19 mouse cellular contexts compared by ENCODE assay signal in genomic region chr19:10678772-10679067, GRCm38 (mm10). TPM values are rescaled to one million over a fixed set of nuclear protein-coding genes. Genes with fewer than 3 reads are reported as not detected.
DNase-seq lines count a peak whose midpoint lies in the region; ATAC-seq lines count a peak whose summit lies in the region.
"Had no signal": no experiment of that assay in that cellular context is flagged by ENCODE, and none has a peak within 500 bp of the region (broad histone marks: within the 10 kb centered on the region; RNA-seq: fewer than 3 reads in every experiment).

No protein-coding gene starts in this region.

- no peak for DNase-seq in heart, adult 8-10 months (ENCODE audit: low spot score)
- DNase-seq in midbrain, embryonic 11.5 days (ENCODE audit: low spot score, missing footprints), result no peak
- no peak for DNase-seq in B cell, adult 2 months
- DNase-seq in left cerebral cortex, postnatal 10 days (ENCODE audit: extremely low spot score in 1 of 2, low spot score in 2 of 2), result no peak

- no peak overlapping the region for H3K27ac ChIP-seq in heart, embryonic 14.5 days (replicated peaks in 1 of 2; ENCODE audit: control insufficient read depth in 1 of 2, insufficient read depth in 1 of 2, low read depth in 2 of 2, low read length in 2 of 2)
- no peak overlapping the region for H3K27ac ChIP-seq in midbrain, embryonic 12.5 days (replicated peaks)
- H3K27ac ChIP-seq in midbrain, embryonic 11.5 days (ENCODE audit: low read depth, low read length), result no peak overlapping the region
- no peak overlapping the region for H3K27ac ChIP-seq in hindbrain, embryonic 16.5 days (ENCODE audit: low read depth, low read length)
- H3K27ac ChIP-seq in neural tube, embryonic 15.5 days (replicated peaks), result no peak overlapping the region
- H3K27ac ChIP-seq: kidney, embryonic 15.5 days; liver, embryonic 12.5 days; lung, embryonic 15.5 days had no signal

- H3K9me3 ChIP-seq in heart, embryonic 14.5 days (ENCODE audit: control insufficient read depth, low read length), result no peaks in the 10 kb centered on the region
- H3K9me3 ChIP-seq in midbrain, embryonic 12.5 days, result no peaks in the 10 kb centered on the region
- H3K9me3 ChIP-seq in midbrain, embryonic 11.5 days (ENCODE audit: control insufficient read depth, low read length), result no peaks in the 10 kb centered on the region
- H3K9me3 ChIP-seq in hindbrain, embryonic 16.5 days (ENCODE audit: control insufficient read depth, low read length), result no peaks in the 10 kb centered on the region
- H3K9me3 ChIP-seq in neural tube, embryonic 15.5 days (replicated peaks), result no peaks in the 10 kb centered on the region
- H3K9me3 ChIP-seq: kidney, embryonic 15.5 days; liver, embryonic 12.5 days; lung, embryonic 15.5 days; megakaryocyte, embryonic 14.5 days had no signal

- H3K27me3 ChIP-seq in heart, embryonic 14.5 days (ENCODE audit: control insufficient read depth, insufficient read depth, low read length), result no peaks in the 10 kb centered on the region; the same call in 1 of the 2 replicates
- H3K27me3 ChIP-seq in midbrain, embryonic 12.5 days, result no peaks in the 10 kb centered on the region; the same call in 1 of the 2 replicates
- H3K27me3 ChIP-seq in midbrain, embryonic 11.5 days (ENCODE audit: control insufficient read depth, insufficient read depth, low read length), result no peaks in the 10 kb centered on the region
- no peaks in the 10 kb centered on the region; the same call in 1 of the 2 replicates for H3K27me3 ChIP-seq in hindbrain, embryonic 16.5 days (replicated peaks; ENCODE audit: control insufficient read depth, insufficient read depth, low read length)
- H3K27me3 ChIP-seq in neural tube, embryonic 15.5 days (replicated peaks), result no peaks in the 10 kb centered on the region
- H3K27me3 ChIP-seq: lung, embryonic 15.5 days had no signal

- no peak overlapping the region for H3K4me3 ChIP-seq in heart, embryonic 14.5 days (ENCODE audit: control insufficient read depth in 1 of 2, insufficient read depth in 1 of 2, low read depth in 1 of 2, low read length in 2 of 2)
- no peak overlapping the region for H3K4me3 ChIP-seq in midbrain, embryonic 12.5 days
- H3K4me3 ChIP-seq in midbrain, embryonic 11.5 days (ENCODE audit: low read depth, low read length), result no peak overlapping the region
- H3K4me3 ChIP-seq in hindbrain, embryonic 16.5 days (ENCODE audit: low read length), result no peak overlapping the region
- H3K4me3 ChIP-seq in neural tube, embryonic 15.5 days (replicated peaks), result no peak overlapping the region
- H3K4me3 ChIP-seq: erythroblast, embryonic 14.5 days; kidney, embryonic 15.5 days; liver, embryonic 12.5 days; lung, embryonic 15.5 days; megakaryocyte, embryonic 14.5 days had no signal

- 74% methylated on average over 1 of the region's 1 CpGs for WGBS in heart, embryonic 14.5 days
- 83% methylated on average over 1 of the region's 1 CpGs for WGBS in midbrain, embryonic 12.5 days
- 94% methylated on average over 1 of the region's 1 CpGs for WGBS in midbrain, embryonic 11.5 days
- 60% methylated on average over 1 of the region's 1 CpGs for WGBS in hindbrain, embryonic 16.5 days
- WGBS in neural tube, embryonic 15.5 days, result 53% methylated on average over 1 of the region's 1 CpGs

- H3K4me1 ChIP-seq in heart, embryonic 14.5 days (ENCODE audit: control insufficient read depth in 2 of 2, insufficient read depth in 2 of 2, low read length in 2 of 2), result no peaks in the 10 kb centered on the region
- H3K4me1 ChIP-seq in midbrain, embryonic 12.5 days, result no peaks in the 10 kb centered on the region
- H3K4me1 ChIP-seq in midbrain, embryonic 11.5 days (ENCODE audit: control insufficient read depth, insufficient read depth, low read length), result no peaks in the 10 kb centered on the region
- H3K4me1 ChIP-seq in hindbrain, embryonic 16.5 days (ENCODE audit: control insufficient read depth, insufficient read depth, low read depth, low read length), result peaks cover 4% of the 10 kb centered on the region
- peaks cover 5% of the 10 kb centered on the region; the same call in 1 of the 2 replicates for H3K4me1 ChIP-seq in neural tube, embryonic 15.5 days
- H3K4me1 ChIP-seq: lung, embryonic 15.5 days had no signal

- H3K36me3 ChIP-seq in heart, embryonic 14.5 days (ENCODE audit: control insufficient read depth, insufficient read depth, low read length), result no peaks in the 10 kb centered on the region
- H3K36me3 ChIP-seq in midbrain, embryonic 12.5 days, result no peaks in the 10 kb centered on the region
- H3K36me3 ChIP-seq in midbrain, embryonic 11.5 days (ENCODE audit: control insufficient read depth, insufficient read depth, low read length), result no peaks in the 10 kb centered on the region
- no peaks in the 10 kb centered on the region for H3K36me3 ChIP-seq in hindbrain, embryonic 16.5 days (ENCODE audit: control insufficient read depth, insufficient read depth, low read length)
- H3K36me3 ChIP-seq in neural tube, embryonic 15.5 days, result no peaks in the 10 kb centered on the region
- H3K36me3 ChIP-seq: kidney, embryonic 15.5 days; liver, embryonic 12.5 days; lung, embryonic 15.5 days had no signal

- intact Hi-C loops in left cerebral cortex, postnatal 10 days (cut with DNase I), result loop anchor here (2.0 kb wide), 1 partner anchor 30 kb away; no protein-coding TSS in a partner anchor

- 0 out of 2 replicates have a peak overlapping the region, but pooled peaks have one; percentile 8 for H3K9ac ChIP-seq in heart, embryonic 14.5 days (ENCODE audit: low read length)
- H3K9ac ChIP-seq in midbrain, embryonic 12.5 days (replicated peaks), result no peak overlapping the region
- H3K9ac ChIP-seq in midbrain, embryonic 11.5 days (ENCODE audit: low read length), result no peak overlapping the region
- H3K9ac ChIP-seq in hindbrain, embryonic 16.5 days (ENCODE audit: low read depth, low read length), result no peak overlapping the region
- no peak overlapping the region for H3K9ac ChIP-seq in neural tube, embryonic 15.5 days (replicated peaks)
- H3K9ac ChIP-seq: kidney, embryonic 15.5 days; liver, embryonic 12.5 days; lung, embryonic 15.5 days had no signal

- no peak overlapping the region for H3K4me2 ChIP-seq in heart, embryonic 14.5 days (ENCODE audit: low read length)
- H3K4me2 ChIP-seq in midbrain, embryonic 12.5 days (replicated peaks), result no peak overlapping the region
- no peak overlapping the region for H3K4me2 ChIP-seq in midbrain, embryonic 11.5 days
- H3K4me2 ChIP-seq in hindbrain, embryonic 16.5 days (ENCODE audit: low read length), result no peak overlapping the region
- H3K4me2 ChIP-seq in neural tube, embryonic 15.5 days, result no peak overlapping the region
- H3K4me2 ChIP-seq: kidney, embryonic 15.5 days; liver, embryonic 12.5 days; lung, embryonic 15.5 days had no signal

- no peak for ATAC-seq in heart, embryonic 14.5 days (ENCODE audit: insufficient number of reproducible peaks, insufficient read depth, low FRiP score, low read depth)
- ATAC-seq in midbrain, embryonic 12.5 days (ENCODE audit: low FRiP score, low read depth), result peak; percentile 38; the same call in 1 of the 2 replicates
- no peak; the same call in 1 of the 2 replicates for ATAC-seq in midbrain, embryonic 11.5 days (ENCODE audit: low FRiP score)
- peak; percentile 55; the same call in 1 of the 2 replicates for ATAC-seq in hindbrain, embryonic 16.5 days
- ATAC-seq in neural tube, embryonic 15.5 days (ENCODE audit: low FRiP score), result 0 out of 2 replicates have a peak, but pooled peaks have one; percentile 33
- ATAC-seq: inflammation-experienced regulatory T-cells, adult 6 months had no signal

RNA-seq across cellular contexts. Expression of gene Pga5, which starts 0.8 kb away (rescaled TPM):
- not detected in 2 replicates for polyA plus RNA-seq in heart, embryonic 14.5 days (2014; fragmentation: Nextera tagmentation; extraction: Ambion mirVana)
- total RNA-seq in heart, adult 8-10 months (2022), result not detected
- not detected in 2 replicates for polyA plus RNA-seq in midbrain, embryonic 12.5 days (2016; fragmentation: Nextera tagmentation; extraction: Ambion mirVana)
- not detected in 2 replicates for polyA plus RNA-seq in midbrain, embryonic 11.5 days (2014; fragmentation: Nextera tagmentation; extraction: Ambion mirVana)
- not detected in 2 replicates for polyA plus RNA-seq in hindbrain, embryonic 16.5 days (2015; fragmentation: Nextera tagmentation; extraction: Ambion mirVana)
- not detected in 2 replicates for polyA plus RNA-seq in neural tube, embryonic 15.5 days (2015; fragmentation: Nextera tagmentation; extraction: Ambion mirVana)
- total RNA-seq in left cerebral cortex, postnatal 10 days (2021), result not detected
- total RNA-seq: adrenal gland, adult 18-20 months; common myeloid progenitor, adult 5-6 weeks; gastrocnemius, adult 18-20 months; granulocyte monocyte progenitor cell, adult 5-6 weeks had no signal
- polyA plus RNA-seq: erythroblast, embryonic 14.5 days; heart, embryonic 16.5 days; inflammation-experienced regulatory T-cells, adult 6 months; kidney, embryonic 15.5 days; lung, embryonic 15.5 days had no signal

RNA-seq across cellular contexts. Expression of gene Vps37c, which starts 9.8 kb away (rescaled TPM):
- 28.4 and 30.0 TPM in 2 replicates for polyA plus RNA-seq in heart, embryonic 14.5 days (2014; fragmentation: Nextera tagmentation; extraction: Ambion mirVana)
- total RNA-seq in heart, adult 8-10 months (2022), result 10 to 100 TPM; 21.0 to 25.1 (median 23.0) TPM
- polyA plus RNA-seq in midbrain, embryonic 12.5 days (2016; fragmentation: Nextera tagmentation; extraction: Ambion mirVana), result 30.5 and 31.9 TPM in 2 replicates
- 23.1 and 26.0 TPM in 2 replicates for polyA plus RNA-seq in midbrain, embryonic 11.5 days (2014; fragmentation: Nextera tagmentation; extraction: Ambion mirVana)
- polyA plus RNA-seq in hindbrain, embryonic 16.5 days (2015; fragmentation: Nextera tagmentation; extraction: Ambion mirVana), result 27.7 and 35.0 TPM in 2 replicates
- polyA plus RNA-seq in neural tube, embryonic 15.5 days (2015; fragmentation: Nextera tagmentation; extraction: Ambion mirVana), result 28.7 and 30.3 TPM in 2 replicates
- total RNA-seq in left cerebral cortex, postnatal 10 days (2021), result 10 to 100 TPM; 25.2 to 27.6 TPM

RNA-seq across cellular contexts. Expression of gene Vwce, which starts 44.7 kb away (rescaled TPM):
- 0.36 and 0.51 TPM in 2 replicates for polyA plus RNA-seq in heart, embryonic 14.5 days (2014; fragmentation: Nextera tagmentation; extraction: Ambion mirVana)
- not detected for total RNA-seq in heart, adult 8-10 months (2022)
- 0.33 and 0.54 TPM in 2 replicates for polyA plus RNA-seq in midbrain, embryonic 12.5 days (2016; fragmentation: Nextera tagmentation; extraction: Ambion mirVana)
- 0.18 and 0.36 TPM in 2 replicates for polyA plus RNA-seq in midbrain, embryonic 11.5 days (2014; fragmentation: Nextera tagmentation; extraction: Ambion mirVana)
- polyA plus RNA-seq in hindbrain, embryonic 16.5 days (2015; fragmentation: Nextera tagmentation; extraction: Ambion mirVana), result 1.2 and 1.5 TPM in 2 replicates
- polyA plus RNA-seq in neural tube, embryonic 15.5 days (2015; fragmentation: Nextera tagmentation; extraction: Ambion mirVana), result 1.7 and 2.4 TPM in 2 replicates
- total RNA-seq in left cerebral cortex, postnatal 10 days (2021), result 1 to 10 TPM in 1 of 2 experiments, under 1 TPM in 1; 0.81 to 1.2 TPM
- total RNA-seq: common myeloid progenitor, adult 5-6 weeks; gastrocnemius, adult 18-20 months had no signal

Comparison
In these comparisons a context has a peak if more than half of its experiments do, and no peak if none do; other contexts are left out.
1. ATAC-seq: peak in midbrain, embryonic 12.5 days (single experiment), hindbrain, embryonic 16.5 days (single experiment) and neural tube, embryonic 15.5 days (single experiment); none in heart, embryonic 14.5 days (single experiment) and midbrain, embryonic 11.5 days (single experiment).